10 mouse cellular contexts compared by ENCODE assay signal in the genomic region with DNA sequence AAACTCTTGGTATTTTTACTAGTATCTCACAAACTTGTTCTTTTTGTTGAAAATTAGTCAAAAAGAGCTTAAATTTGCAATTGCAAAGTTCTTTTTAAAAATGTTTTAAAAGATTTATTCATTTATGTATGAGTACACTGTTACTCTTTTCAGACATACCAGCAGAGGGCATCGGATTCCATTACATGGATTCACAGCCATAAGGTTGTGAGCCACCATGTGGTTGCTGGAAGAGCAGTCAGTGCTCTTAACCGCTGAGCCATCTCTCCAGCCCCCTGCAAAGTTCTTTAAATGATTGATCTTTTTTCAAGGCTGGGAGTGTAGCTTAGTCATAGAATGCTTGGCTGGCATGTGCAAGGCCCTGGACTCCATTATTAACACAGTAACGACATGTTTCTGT. TPM values are rescaled to one million over a fixed set of nuclear protein-coding genes. Genes with fewer than 3 reads are reported as not detected.
DNase-seq lines count a peak whose midpoint lies in the region; ATAC-seq and TF ChIP-seq lines count a peak whose summit lies in the region.
"Had no signal": no experiment of that assay in that cellular context is flagged by ENCODE, and none has a peak within 500 bp of the region (broad histone marks: within the 10 kb centered on the region; RNA-seq: fewer than 3 reads in every experiment).

No protein-coding gene starts in this region.

- H3K79me3 ChIP-seq in C2C12 (ENCODE audit: low read depth) = peaks cover 65% of the 10 kb centered on the region

- TF ChIP-seq CTCF in heart, postnatal 0 days (IDR thresholded peaks at IDR 0.05; ENCODE audit: low read depth) = peak; percentile 82
- no peak for TF ChIP-seq CTCF in C2C12 (IDR thresholded peaks at IDR 0.05; ENCODE audit: control insufficient read depth, insufficient read depth, insufficient read length)
- TF ChIP-seq CTCF in bone marrow macrophage, adult 2 months (IDR thresholded peaks at IDR 0.05; ENCODE audit: low read depth, low read length) = peak; percentile 29; the same call in 1 of the 2 replicates
- peak; percentile 83 for TF ChIP-seq CTCF in hindbrain, postnatal 0 days (IDR thresholded peaks at IDR 0.05; ENCODE audit: low read depth)

- H3ac ChIP-seq in C2C12 (ENCODE audit: control insufficient read depth, insufficient read length, low read depth) = no peak overlapping the region

- 50% methylated on average over 3 of the region's 3 CpGs for WGBS in heart, postnatal 0 days
- WGBS in hindbrain, postnatal 0 days = 39% methylated on average over 3 of the region's 3 CpGs
- WGBS in midbrain, embryonic 14.5 days = 55% methylated on average over 3 of the region's 3 CpGs

- H3K79me2 ChIP-seq in C2C12 (ENCODE audit: control insufficient read depth, insufficient read depth) = peaks cover 86% of the 10 kb centered on the region

- no peak for TF ChIP-seq EP300 in heart, postnatal 0 days (IDR thresholded peaks at IDR 0.05; ENCODE audit: low read depth)

- no peak overlapping the region for H3K4me3 ChIP-seq in heart, postnatal 0 days (ENCODE audit: low read depth, low read length)
- no peak overlapping the region for H3K4me3 ChIP-seq in C2C12 (ENCODE audit: insufficient read depth, poor library complexity, severe bottlenecking)
- no peak overlapping the region for H3K4me3 ChIP-seq in bone marrow macrophage, adult 2 months (ENCODE audit: insufficient read depth, low read length)
- H3K4me3 ChIP-seq in hindbrain, postnatal 0 days (ENCODE audit: low read length) = no peak overlapping the region
- no peak overlapping the region for H3K4me3 ChIP-seq in midbrain, embryonic 14.5 days (replicated peaks; ENCODE audit: low read depth, low read length)
- H3K4me3 ChIP-seq: limb, embryonic 12.5 days; stomach, embryonic 15.5 days had no signal

- no peaks in the 10 kb centered on the region for H3K27me3 ChIP-seq in heart, postnatal 0 days (ENCODE audit: control insufficient read depth, insufficient read depth, low read length)
- H3K27me3 ChIP-seq in C2C12 (ENCODE audit: control insufficient read depth, insufficient read depth, insufficient read length) = no peaks in the 10 kb centered on the region
- H3K27me3 ChIP-seq in hindbrain, postnatal 0 days (ENCODE audit: insufficient read depth, low read length) = no peaks in the 10 kb centered on the region
- no peaks in the 10 kb centered on the region for H3K27me3 ChIP-seq in midbrain, embryonic 14.5 days (ENCODE audit: control insufficient read depth, insufficient read depth, low read length)
- H3K27me3 ChIP-seq: limb, embryonic 12.5 days; stomach, embryonic 15.5 days had no signal

- peak; percentile 74 for DNase-seq in heart, postnatal 0 days (ENCODE audit: low spot score)
- no peak for DNase-seq in heart, adult 8-10 months (ENCODE audit: low spot score)
- peak; percentile 85 for DNase-seq in hindbrain, postnatal 0 days (ENCODE audit: low spot score)
- DNase-seq in midbrain, embryonic 14.5 days = peak; percentile 82
- no peak for DNase-seq in Muller cell, postnatal 12 days (ENCODE audit: inconsistent ontology term)
- DNase-seq in ovary, adult 18-20 months (ENCODE audit: low spot score) = no peak

- no peaks in the 10 kb centered on the region for H3K9me3 ChIP-seq in heart, postnatal 0 days (replicated peaks; ENCODE audit: control insufficient read depth, low read length)
- no peaks in the 10 kb centered on the region for H3K9me3 ChIP-seq in hindbrain, postnatal 0 days (ENCODE audit: low read length)
- no peaks in the 10 kb centered on the region for H3K9me3 ChIP-seq in midbrain, embryonic 14.5 days (ENCODE audit: control insufficient read depth, low read length)
- H3K9me3 ChIP-seq: limb, embryonic 12.5 days; stomach, embryonic 15.5 days had no signal

- peak; percentile 71 for ATAC-seq in heart, postnatal 0 days (ENCODE audit: insufficient read depth, low read depth)
- peak; percentile 44 for ATAC-seq in hindbrain, postnatal 0 days
- ATAC-seq in midbrain, embryonic 14.5 days (ENCODE audit: low FRiP score, low TSS enrichment) = peak; percentile 55; the same call in 1 of the 2 replicates

- H3K27ac ChIP-seq in heart, postnatal 0 days (ENCODE audit: low read depth) = no peak overlapping the region
- no peak overlapping the region for H3K27ac ChIP-seq in bone marrow macrophage, adult 2 months (ENCODE audit: insufficient read depth, low read depth, low read length)
- H3K27ac ChIP-seq in hindbrain, postnatal 0 days = no peak overlapping the region
- no peak overlapping the region for H3K27ac ChIP-seq in midbrain, embryonic 14.5 days (replicated peaks; ENCODE audit: low read depth, low read length)
- H3K27ac ChIP-seq: limb, embryonic 12.5 days; stomach, embryonic 15.5 days had no signal

- no peak overlapping the region for H3K9ac ChIP-seq in heart, postnatal 0 days (replicated peaks; ENCODE audit: low read depth, low read length)
- H3K9ac ChIP-seq in hindbrain, postnatal 0 days (replicated peaks; ENCODE audit: low read length) = no peak overlapping the region
- no peak overlapping the region for H3K9ac ChIP-seq in midbrain, embryonic 14.5 days (replicated peaks; ENCODE audit: low read length)
- H3K9ac ChIP-seq: limb, embryonic 12.5 days; stomach, embryonic 15.5 days had no signal

- H3K4me1 ChIP-seq in heart, postnatal 0 days (ENCODE audit: control insufficient read depth, insufficient read depth) = peaks cover 6% of the 10 kb centered on the region
- peaks cover 14% of the 10 kb centered on the region for H3K4me1 ChIP-seq in bone marrow macrophage, adult 2 months (ENCODE audit: control insufficient read depth, insufficient read depth, low read length)
- H3K4me1 ChIP-seq in hindbrain, postnatal 0 days (ENCODE audit: insufficient read depth, low read length) = no peaks in the 10 kb centered on the region
- H3K4me1 ChIP-seq in midbrain, embryonic 14.5 days (ENCODE audit: control insufficient read depth, insufficient read depth, low read length) = no peaks in the 10 kb centered on the region

- H3K4me2 ChIP-seq in heart, postnatal 0 days (ENCODE audit: low read depth, low read length) = no peak overlapping the region
- no peak overlapping the region for H3K4me2 ChIP-seq in hindbrain, postnatal 0 days (ENCODE audit: low read depth, low read length)
- H3K4me2 ChIP-seq in midbrain, embryonic 14.5 days (ENCODE audit: low read length) = no peak overlapping the region
- H3K4me2 ChIP-seq: limb, embryonic 12.5 days; stomach, embryonic 15.5 days had no signal

- TF ChIP-seq POLR2A in bone marrow macrophage, adult 2 months (IDR thresholded peaks at IDR 0.05; ENCODE audit: borderline replicate concordance, low read depth, low read length) = no peak

- peaks cover 78% of the 10 kb centered on the region for H3K36me3 ChIP-seq in heart, postnatal 0 days (replicated peaks; ENCODE audit: control insufficient read depth, insufficient read depth, low read length)
- H3K36me3 ChIP-seq in C2C12 (ENCODE audit: control insufficient read depth, insufficient read depth) = peaks cover 91% of the 10 kb centered on the region
- peaks cover 51% of the 10 kb centered on the region for H3K36me3 ChIP-seq in hindbrain, postnatal 0 days (ENCODE audit: insufficient read depth, low read length)
- H3K36me3 ChIP-seq in midbrain, embryonic 14.5 days (ENCODE audit: control insufficient read depth, insufficient read depth, low read length) = peaks cover 91% of the 10 kb centered on the region

RNA-seq across cellular contexts. Expression of a gene that starts 8.5 kb away (rescaled TPM):
- total RNA-seq in heart, postnatal 0 days (2014; rRNA removed; ENCODE audit: low replicate concordance) = 6.5 and 11.7 TPM in 2 replicates
- 30.9 and 31.6 TPM in 2 replicates for polyA plus RNA-seq in heart, postnatal 0 days (2015; fragmentation: Nextera tagmentation; extraction: Ambion mirVana)
- total RNA-seq in heart, adult 8-10 months (2022) = 10 to 100 TPM; 15.0 to 19.6 (median 16.6) TPM
- polyA plus RNA-seq in C2C12 (2012; fragmentation: generic; extraction: Trizol) = 24.7 TPM
- 0.82 and 2.4 TPM in 2 replicates for polyA plus RNA-seq in bone marrow macrophage, adult 2 months (2012; ENCODE audit: insufficient read depth, insufficient read length, missing spikeins)
- 9.0 and 14.0 TPM in 2 replicates for total RNA-seq in hindbrain, postnatal 0 days (2014; rRNA removed)
- 29.4 and 31.2 TPM in 2 replicates for polyA plus RNA-seq in hindbrain, postnatal 0 days (2015; fragmentation: Nextera tagmentation; extraction: Ambion mirVana)
- polyA plus RNA-seq in midbrain, embryonic 14.5 days (2014; fragmentation: Nextera tagmentation; extraction: Ambion mirVana) = 39.9 and 41.4 TPM in 2 replicates

RNA-seq across cellular contexts. Expression of a gene that starts 9.0 kb away (rescaled TPM):
- total RNA-seq in heart, postnatal 0 days (2014; rRNA removed; ENCODE audit: low replicate concordance) = 68.6 and 72.9 TPM in 2 replicates
- polyA plus RNA-seq in heart, postnatal 0 days (2015; fragmentation: Nextera tagmentation; extraction: Ambion mirVana) = 53.4 and 55.0 TPM in 2 replicates
- 10 to 100 TPM; 34.4 to 36.3 (median 35.1) TPM for total RNA-seq in heart, adult 8-10 months (2022)
- polyA plus RNA-seq in C2C12 (2012; fragmentation: generic; extraction: Trizol) = 136 TPM
- polyA plus RNA-seq in bone marrow macrophage, adult 2 months (2012; ENCODE audit: insufficient read depth, insufficient read length, missing spikeins) = 93.6 and 95.2 TPM in 2 replicates
- total RNA-seq in hindbrain, postnatal 0 days (2014; rRNA removed) = 182 and 196 TPM in 2 replicates
- 162 and 163 TPM in 2 replicates for polyA plus RNA-seq in hindbrain, postnatal 0 days (2015; fragmentation: Nextera tagmentation; extraction: Ambion mirVana)
- polyA plus RNA-seq in midbrain, embryonic 14.5 days (2014; fragmentation: Nextera tagmentation; extraction: Ambion mirVana) = 177 and 184 TPM in 2 replicates

RNA-seq across cellular contexts. Expression of a gene that starts 51.6 kb away (rescaled TPM):
- 4.8 and 12.5 TPM in 2 replicates for total RNA-seq in heart, postnatal 0 days (2014; rRNA removed; ENCODE audit: low replicate concordance)
- polyA plus RNA-seq in heart, postnatal 0 days (2015; fragmentation: Nextera tagmentation; extraction: Ambion mirVana) = 10.2 TPM in 2 replicates
- 1 to 10 TPM; 5.1 to 5.6 (median 5.2) TPM for total RNA-seq in heart, adult 8-10 months (2022)
- 38.7 TPM for polyA plus RNA-seq in C2C12 (2012; fragmentation: generic; extraction: Trizol)
- not detected in 2 replicates for polyA plus RNA-seq in bone marrow macrophage, adult 2 months (2012; ENCODE audit: insufficient read depth, insufficient read length, missing spikeins)
- 1.0 and 1.1 TPM in 2 replicates for total RNA-seq in hindbrain, postnatal 0 days (2014; rRNA removed)
- 0.57 and 0.65 TPM in 2 replicates for polyA plus RNA-seq in hindbrain, postnatal 0 days (2015; fragmentation: Nextera tagmentation; extraction: Ambion mirVana)
- 0.12 and 0.27 TPM in 2 replicates for polyA plus RNA-seq in midbrain, embryonic 14.5 days (2014; fragmentation: Nextera tagmentation; extraction: Ambion mirVana)

RNA-seq across cellular contexts. Expression of a gene that starts 55.4 kb away (rescaled TPM):
- not detected in 2 replicates for total RNA-seq in heart, postnatal 0 days (2014; rRNA removed; ENCODE audit: low replicate concordance)
- polyA plus RNA-seq in heart, postnatal 0 days (2015; fragmentation: Nextera tagmentation; extraction: Ambion mirVana) = 0.53 and 0.54 TPM in 2 replicates
- total RNA-seq in heart, adult 8-10 months (2022) = not detected
- polyA plus RNA-seq in C2C12 (2012; fragmentation: generic; extraction: Trizol) = 3.6 TPM
- not detected in 2 replicates for polyA plus RNA-seq in bone marrow macrophage, adult 2 months (2012; ENCODE audit: insufficient read depth, insufficient read length, missing spikeins)
- total RNA-seq in hindbrain, postnatal 0 days (2014; rRNA removed) = not detected in 2 replicates
- not detected in 2 replicates for polyA plus RNA-seq in hindbrain, postnatal 0 days (2015; fragmentation: Nextera tagmentation; extraction: Ambion mirVana)
- polyA plus RNA-seq in midbrain, embryonic 14.5 days (2014; fragmentation: Nextera tagmentation; extraction: Ambion mirVana) = not detected in 2 replicates
- polyA plus RNA-seq: limb, embryonic 12.5 days had no signal

RNA-seq across cellular contexts. Expression of a gene that starts 57.7 kb away (rescaled TPM):
- 146 and 188 TPM in 2 replicates for total RNA-seq in heart, postnatal 0 days (2014; rRNA removed; ENCODE audit: low replicate concordance)
- polyA plus RNA-seq in heart, postnatal 0 days (2015; fragmentation: Nextera tagmentation; extraction: Ambion mirVana) = 46.7 and 59.3 TPM in 2 replicates
- 10 to 100 TPM; 43.3 to 63.6 (median 58.4) TPM for total RNA-seq in heart, adult 8-10 months (2022)
- 503 TPM for polyA plus RNA-seq in C2C12 (2012; fragmentation: generic; extraction: Trizol)
- not detected in 2 replicates for polyA plus RNA-seq in bone marrow macrophage, adult 2 months (2012; ENCODE audit: insufficient read depth, insufficient read length, missing spikeins)
- total RNA-seq in hindbrain, postnatal 0 days (2014; rRNA removed) = 142 and 198 TPM in 2 replicates
- polyA plus RNA-seq in hindbrain, postnatal 0 days (2015; fragmentation: Nextera tagmentation; extraction: Ambion mirVana) = 99.3 and 104 TPM in 2 replicates
- 33.5 and 38.8 TPM in 2 replicates for polyA plus RNA-seq in midbrain, embryonic 14.5 days (2014; fragmentation: Nextera tagmentation; extraction: Ambion mirVana)

Comparison
In these comparisons a context has a peak if more than half of its experiments do, and no peak if none do; other contexts are left out.
1. DNase-seq: peak in heart, postnatal 0 days (single experiment), hindbrain, postnatal 0 days (single experiment) and midbrain, embryonic 14.5 days (single experiment); none in heart, adult 8-10 months (single experiment), Muller cell, postnatal 12 days (single experiment) and ovary, adult 18-20 months (single experiment).
2. Peak in every context shown above with its lines, with median percentiles within 50 percentile points of each other: ATAC-seq.